Mouse (Mus musculus): ENCODE measurements around the gene Fam155a.

GRCm38 (mm10) chr8:9805676-9806075, 34.7 kb upstream of the Fam155a start:
- TF ChIP-seq POLR2A (IDR thresholded peaks at IDR 0.05; ENCODE audit: insufficient read length, low read depth): no peak
- no peak for TF ChIP-seq USF1 (IDR thresholded peaks at IDR 0.05; ENCODE audit: low read depth)
- TF ChIP-seq CEBPB (IDR thresholded peaks at IDR 0.05; ENCODE audit: insufficient read depth, poor library complexity, severe bottlenecking): no peak
- TF ChIP-seq TCF3 (IDR thresholded peaks at IDR 0.05; ENCODE audit: insufficient read length, low read depth): no peak
- TF ChIP-seq TCF12 (IDR thresholded peaks at IDR 0.05; ENCODE audit: insufficient read depth, poor library complexity, severe bottlenecking): no peak
- no peak for TF ChIP-seq MAX (IDR thresholded peaks at IDR 0.05; ENCODE audit: low read depth)
- no peak for TF ChIP-seq REST (IDR thresholded peaks at IDR 0.05; ENCODE audit: insufficient read depth, insufficient read length)
- TF ChIP-seq MYOG (IDR thresholded peaks at IDR 0.05; ENCODE audit: control insufficient read depth in 1 of 3, insufficient read depth in 1 of 3, insufficient read length in 2 of 3, low read depth in 2 of 3): no peak
- TF ChIP-seq POLR2AphosphoS2 (IDR thresholded peaks at IDR 0.05; ENCODE audit: insufficient read length, low read depth): no peak

Data from myocyte (in vitro differentiated cells).